Mouse (Mus musculus): ENCODE data around the gene Tmem143. TPM values are rescaled to one million over a fixed set of nuclear protein-coding genes. Genes with fewer than 3 reads are reported as not detected.
"Not testable (repeated sequence)": the region's sequence is repeated elsewhere in the genome, so short reads cannot be mapped to it uniquely, and the experiment has no call there.

Tmem143 gene
- polyA plus RNA-seq, 1 experiment from 2014 or later: 5.7 TPM

- DNase-seq (ENCODE audit: low spot score): peak; percentile 46
- H3K4me3 ChIP-seq: peak overlapping the region; percentile 45
- no peaks in the 10 kb centered on the region for H3K9me3 ChIP-seq (replicated peaks)
- no peak overlapping the region for H3K27ac ChIP-seq
- peaks cover 70% of the 10 kb centered on the region for H3K27me3 ChIP-seq (ENCODE audit: low read depth, poor library complexity, severe bottlenecking)
- 2% methylated on average over 14 of the region's 14 CpGs for WGBS
- peaks cover 9% of the 10 kb centered on the region for H3K36me3 ChIP-seq
- H3K4me1 ChIP-seq: peaks cover 65% of the 10 kb centered on the region
These were observed 27.0 kb upstream of the Tmem143 start for GRCm38 (mm10) chr7:45869787-45870186.

- H3K36me3 ChIP-seq: peaks cover 16% of the 10 kb centered on the region
- peak overlapping the region; percentile 45 for H3K4me3 ChIP-seq
- DNase-seq (ENCODE audit: low spot score): peak; percentile 55
- peaks cover 66% of the 10 kb centered on the region for H3K27me3 ChIP-seq (ENCODE audit: low read depth, poor library complexity, severe bottlenecking)
- WGBS: 1% methylated on average over 30 of the region's 30 CpGs
- peaks cover 68% of the 10 kb centered on the region for H3K4me1 ChIP-seq
- peak overlapping the region; percentile 53; the same call in 1 of the 2 replicates for H3K27ac ChIP-seq
- no peaks in the 10 kb centered on the region for H3K9me3 ChIP-seq (replicated peaks)
These were observed 26.3 kb upstream of the Tmem143 start for GRCm38 (mm10) chr7:45870282-45871058.

GRCm38 (mm10) chr7:45872624-45873023, 24.1 kb upstream of the Tmem143 start, which contains the start of gene Kdelr1:
Gene Kdelr1, plus strand, starts transcription at chr7:45872772.
- H3K4me3 ChIP-seq: peak within 1 kb of the TSS; percentile 74
- no peaks in the 10 kb centered on the region for H3K9me3 ChIP-seq (replicated peaks)
- peak; percentile 92 for DNase-seq (ENCODE audit: low spot score)
- WGBS: under 1% methylated on average over 18 of the region's 18 CpGs
- peaks cover 50% of the 10 kb centered on the region for H3K4me1 ChIP-seq
- peak within 1 kb of the TSS; percentile 93 for H3K27ac ChIP-seq
- peaks cover 47% of the 10 kb centered on the region for H3K27me3 ChIP-seq (ENCODE audit: low read depth, poor library complexity, severe bottlenecking)
- H3K36me3 ChIP-seq: peaks cover 38% of the 10 kb centered on the region

GRCm38 (mm10) chr7:45873061-45873947, 23.4 kb upstream of the Tmem143 start:
- Histone ChIP-seq H3K9me3 (replicated peaks) (no peaks in the 10 kb centered on the region), H3K4me3 (peak overlapping the region; percentile 74), H3K27me3 (ENCODE audit: low read depth, poor library complexity, severe bottlenecking) (peaks cover 40% of the 10 kb centered on the region), H3K4me1 (peaks cover 43% of the 10 kb centered on the region), H3K36me3 (peaks cover 43% of the 10 kb centered on the region), H3K27ac (peak overlapping the region; percentile 93)
- WGBS: 4% methylated on average over 28 of the region's 28 CpGs
- peak; percentile 74 for DNase-seq (ENCODE audit: low spot score)

GRCm38 (mm10) chr7:45876895-45877294, 19.8 kb upstream of the Tmem143 start:
- Histone ChIP-seq H3K36me3 (peaks cover 79% of the 10 kb centered on the region), H3K9me3 (replicated peaks) (no peaks in the 10 kb centered on the region), H3K27ac (no peak overlapping the region), H3K4me3 (no peak overlapping the region), H3K4me1 (peaks cover 17% of the 10 kb centered on the region), H3K27me3 (ENCODE audit: low read depth, poor library complexity, severe bottlenecking) (peaks cover 5% of the 10 kb centered on the region)
- DNase-seq (ENCODE audit: low spot score): no peak
- WGBS: 97% methylated on average over 7 of the region's 7 CpGs

- H3K9me3 ChIP-seq (replicated peaks); H3K27ac ChIP-seq; DNase-seq (ENCODE audit: low spot score); H3K27me3 ChIP-seq (ENCODE audit: low read depth, poor library complexity, severe bottlenecking); H3K4me3 ChIP-seq: not testable (repeated sequence)
- Histone ChIP-seq H3K36me3 (peaks cover 93% of the 10 kb centered on the region), H3K4me1 (peaks cover 17% of the 10 kb centered on the region)
- 97% methylated on average over 1 of the region's 1 CpGs for WGBS
These were observed 18.5 kb upstream of the Tmem143 start, which contains the start of gene Grin2d for GRCm38 (mm10) chr7:45878278-45878677. Gene Grin2d, minus strand, starts transcription at chr7:45878378.

- no peaks in the 10 kb centered on the region for H3K27me3 ChIP-seq (ENCODE audit: low read depth, poor library complexity, severe bottlenecking)
- H3K9me3 ChIP-seq (replicated peaks): no peaks in the 10 kb centered on the region
- H3K36me3 ChIP-seq: peaks cover 98% of the 10 kb centered on the region
- no peak overlapping the region for H3K27ac ChIP-seq
- H3K4me1 ChIP-seq: no peaks in the 10 kb centered on the region
- H3K4me3 ChIP-seq: no peak overlapping the region
- DNase-seq (ENCODE audit: low spot score): no peak
- 94% methylated on average over 4 of the region's 4 CpGs for WGBS
These were observed 16.2 kb upstream of the Tmem143 start for GRCm38 (mm10) chr7:45880531-45880930.

GRCm38 (mm10) chr7:45881011-45881410, 15.7 kb upstream of the Tmem143 start:
- peaks cover 98% of the 10 kb centered on the region for H3K36me3 ChIP-seq

GRCm38 (mm10) chr7:45887246-45887645, 9.5 kb upstream of the Tmem143 start:
- 63% methylated on average over 3 of the region's 3 CpGs for WGBS
- DNase-seq (ENCODE audit: low spot score): no peak
- Histone ChIP-seq H3K9me3 (replicated peaks) (no peaks in the 10 kb centered on the region), H3K36me3 (peaks cover 38% of the 10 kb centered on the region), H3K4me3 (0 out of 2 replicates have a peak overlapping the region, but pooled peaks have one; percentile 11), H3K4me1 (0 out of 2 replicates have a peak, but pooled peaks cover 6% of the 10 kb centered on the region), H3K27me3 (ENCODE audit: low read depth, poor library complexity, severe bottlenecking) (no peaks in the 10 kb centered on the region), H3K27ac (no peak overlapping the region)

More at GRCm38 (mm10) chr7:45881011-45881410, 15.7 kb upstream of the Tmem143 start:
- H3K4me1 ChIP-seq: no peaks in the 10 kb centered on the region
- H3K4me3 ChIP-seq: no peak overlapping the region
- no peaks in the 10 kb centered on the region for H3K9me3 ChIP-seq (replicated peaks)
- no peaks in the 10 kb centered on the region for H3K27me3 ChIP-seq (ENCODE audit: low read depth, poor library complexity, severe bottlenecking)
- DNase-seq (ENCODE audit: low spot score): no peak
- WGBS: 96% methylated on average over 2 of the region's 2 CpGs
- no peak overlapping the region for H3K27ac ChIP-seq

GRCm38 (mm10) chr7:45892651-45893050, 4.1 kb upstream of the Tmem143 start:
- no peak for DNase-seq (ENCODE audit: low spot score)
- Histone ChIP-seq H3K36me3 (no peaks in the 10 kb centered on the region), H3K9me3 (replicated peaks) (no peaks in the 10 kb centered on the region), H3K27ac (no peak overlapping the region), H3K4me3 (no peak overlapping the region), H3K27me3 (ENCODE audit: low read depth, poor library complexity, severe bottlenecking) (0 out of 2 replicates have a peak, but pooled peaks cover 5% of the 10 kb centered on the region), H3K4me1 (peaks cover 17% of the 10 kb centered on the region)
- 96% methylated on average over 2 of the region's 2 CpGs for WGBS

- WGBS: 77% methylated on average over 6 of the region's 6 CpGs
- no peak for DNase-seq (ENCODE audit: low spot score)
- peak overlapping the region; percentile 89 for H3K27ac ChIP-seq
- no peaks in the 10 kb centered on the region for H3K36me3 ChIP-seq
- H3K4me1 ChIP-seq: peaks cover 20% of the 10 kb centered on the region
- no peaks in the 10 kb centered on the region for H3K9me3 ChIP-seq (replicated peaks)
- H3K4me3 ChIP-seq: peak overlapping the region; percentile 62
- H3K27me3 ChIP-seq (ENCODE audit: low read depth, poor library complexity, severe bottlenecking): 0 out of 2 replicates have a peak, but pooled peaks cover 5% of the 10 kb centered on the region
These were observed 717 bp upstream of the Tmem143 start for GRCm38 (mm10) chr7:45895931-45896516.

- Histone ChIP-seq H3K4me1 (peaks cover 17% of the 10 kb centered on the region), H3K4me3 (peak overlapping the region; percentile 62), H3K9me3 (replicated peaks) (no peaks in the 10 kb centered on the region), H3K36me3 (no peaks in the 10 kb centered on the region), H3K27ac (peak overlapping the region; percentile 89), H3K27me3 (ENCODE audit: low read depth, poor library complexity, severe bottlenecking) (0 out of 2 replicates have a peak, but pooled peaks cover 5% of the 10 kb centered on the region)
- 1% methylated on average over 19 of the region's 19 CpGs for WGBS
- DNase-seq (ENCODE audit: low spot score): peak; percentile 69
These were observed 567 bp downstream of the Tmem143 start for GRCm38 (mm10) chr7:45897258-45897757.

All from limb, embryonic 10.5 days (tissue).